Mouse (Mus musculus) spleen, postnatal 4 days (tissue): ENCODE measurements around the gene Adgrb2.

Source experiments
- DNase-seq, 2 experiments: peaks; one replicate each; pipeline ENCODE4 v3.0.0; 2022; ENCODE audit warnings: low spot score in 2 of 2

The Adgrb2 gene

GRCm38 (mm10) chr4:130031146-130031545 is 46.5 kb downstream of the Adgrb2 start:
- no peak for DNase-seq

DNA sequence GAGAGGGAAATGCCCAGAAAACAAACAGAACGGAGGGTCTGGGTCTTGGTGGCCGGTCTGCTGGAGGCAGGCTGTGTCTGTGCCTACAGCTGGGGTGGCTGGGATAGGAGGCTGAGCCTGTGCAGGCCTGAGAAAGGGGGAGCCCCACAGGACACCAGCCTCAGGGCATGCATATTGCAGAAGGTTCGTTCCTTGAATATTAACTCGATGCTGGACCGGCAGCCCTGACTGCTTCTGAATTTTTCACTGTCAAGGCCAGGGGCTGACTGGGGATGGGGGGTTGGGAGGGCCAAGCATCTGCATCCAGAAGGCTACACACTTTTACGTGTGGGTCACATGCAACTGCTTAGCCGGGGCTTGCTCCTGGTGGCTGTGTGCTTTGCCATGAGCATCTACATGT is 48.8 kb downstream of the Adgrb2 start:
- no peak for DNase-seq

GRCm38 (mm10) chr4:130036112-130036511 is 51.4 kb downstream of the Adgrb2 start:
- no peak for DNase-seq

DNA sequence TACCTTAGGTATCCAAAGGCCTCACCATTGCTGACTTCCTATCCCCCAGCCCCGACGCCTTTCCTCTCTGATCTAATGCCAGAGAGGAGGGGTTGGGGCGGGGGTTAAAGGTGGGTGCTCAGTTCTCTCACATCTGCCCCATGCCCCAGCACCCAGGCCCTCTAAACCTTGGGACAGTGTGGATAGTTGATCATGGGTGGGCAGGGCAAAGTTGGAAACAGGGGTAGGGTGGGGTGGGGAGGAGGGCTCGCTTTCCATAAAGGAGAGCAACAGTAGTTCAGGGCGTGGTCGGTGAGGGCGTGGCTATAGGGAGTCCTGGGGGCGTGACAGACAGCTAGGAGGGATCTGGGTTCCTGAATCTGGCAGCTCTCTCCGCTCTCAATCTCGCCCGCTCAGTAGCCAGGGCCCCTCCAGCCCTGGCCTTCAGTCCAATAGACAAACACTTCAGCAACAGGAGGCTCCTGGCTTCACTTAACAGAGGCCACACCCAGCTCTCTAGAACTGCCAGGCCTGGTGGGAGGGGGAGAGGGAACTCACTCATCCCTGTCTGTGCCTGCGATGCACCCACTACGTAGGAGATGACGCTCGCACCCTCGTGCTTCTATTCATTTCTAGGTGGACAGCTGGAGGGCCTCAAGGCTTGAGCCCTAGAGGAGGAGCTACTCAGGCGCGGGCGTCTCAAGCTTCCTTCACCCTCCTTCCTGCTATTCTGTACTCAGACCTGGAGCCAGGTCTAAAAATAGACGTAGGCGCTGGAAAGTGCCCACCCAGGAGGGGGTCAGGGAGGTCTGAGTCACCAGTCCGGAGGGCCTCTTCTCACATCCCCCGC is 52.1 kb downstream of the Adgrb2 start:
- DNase-seq: no peak

DNA sequence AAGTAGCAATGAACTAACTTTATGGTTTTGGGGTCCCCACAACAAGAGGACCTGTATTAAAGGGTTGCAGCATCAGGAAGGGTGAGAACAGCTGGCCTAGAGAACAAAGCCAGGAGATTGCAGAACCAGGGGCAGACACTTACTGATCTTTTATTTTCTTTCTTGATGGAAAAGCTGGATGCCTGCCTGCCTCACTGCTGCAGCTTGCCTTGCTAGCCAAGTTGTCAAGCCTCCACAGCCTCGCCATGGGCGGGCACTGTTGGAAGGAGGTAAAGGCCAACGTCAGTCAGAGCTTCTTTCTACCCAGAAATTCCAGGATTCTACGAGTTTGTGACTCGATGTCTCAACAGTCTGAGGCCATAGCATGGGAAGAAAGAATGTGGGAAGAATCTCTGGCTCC is 54.7 kb downstream of the Adgrb2 start:
- no peak for DNase-seq

DNA sequence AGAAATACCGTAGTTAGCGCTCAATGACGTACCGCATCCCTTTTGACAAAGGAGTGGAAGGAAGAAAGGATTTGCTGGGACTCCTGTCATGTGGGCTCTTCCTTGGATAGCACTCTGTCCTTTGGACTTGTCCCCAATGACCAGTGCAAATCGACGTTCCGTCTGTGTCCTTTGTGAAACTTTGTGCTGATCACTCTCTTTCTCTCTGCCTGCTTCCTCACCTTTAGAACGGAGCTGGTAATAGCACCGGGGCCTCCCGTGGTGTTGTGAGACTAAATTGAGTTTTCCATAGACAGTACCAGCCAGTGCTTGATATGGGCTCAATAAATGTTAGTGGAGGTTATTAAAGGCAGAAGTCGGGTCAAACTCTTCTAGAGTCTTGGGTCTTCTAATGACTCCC is 56.4 kb downstream of the Adgrb2 start:
- DNase-seq: no peak

DNA sequence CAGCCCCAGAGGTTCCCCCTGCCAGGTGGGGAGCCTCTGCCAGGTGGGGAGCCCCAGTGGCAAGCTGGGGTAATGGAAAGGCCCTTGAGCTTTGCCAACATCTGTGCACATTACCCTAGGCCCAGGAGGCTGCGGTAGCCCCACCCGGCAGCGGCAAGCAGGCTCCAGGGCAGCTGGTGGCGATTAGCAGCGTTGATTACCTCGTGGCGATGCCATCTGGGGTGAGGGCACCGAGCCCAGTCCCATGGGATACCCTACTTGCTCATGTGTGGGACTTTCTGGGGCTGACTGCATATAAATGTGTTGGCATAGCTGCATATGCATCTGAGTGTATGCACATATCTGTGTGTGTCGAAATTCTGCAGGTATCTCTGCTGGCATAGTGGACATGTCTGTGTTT is 59.5 kb downstream of the Adgrb2 start:
- no peak for DNase-seq

- DNase-seq: no peak
Observed at GRCm38 (mm10) chr4:130045609-130046008, 60.9 kb downstream of the Adgrb2 start.

DNA sequence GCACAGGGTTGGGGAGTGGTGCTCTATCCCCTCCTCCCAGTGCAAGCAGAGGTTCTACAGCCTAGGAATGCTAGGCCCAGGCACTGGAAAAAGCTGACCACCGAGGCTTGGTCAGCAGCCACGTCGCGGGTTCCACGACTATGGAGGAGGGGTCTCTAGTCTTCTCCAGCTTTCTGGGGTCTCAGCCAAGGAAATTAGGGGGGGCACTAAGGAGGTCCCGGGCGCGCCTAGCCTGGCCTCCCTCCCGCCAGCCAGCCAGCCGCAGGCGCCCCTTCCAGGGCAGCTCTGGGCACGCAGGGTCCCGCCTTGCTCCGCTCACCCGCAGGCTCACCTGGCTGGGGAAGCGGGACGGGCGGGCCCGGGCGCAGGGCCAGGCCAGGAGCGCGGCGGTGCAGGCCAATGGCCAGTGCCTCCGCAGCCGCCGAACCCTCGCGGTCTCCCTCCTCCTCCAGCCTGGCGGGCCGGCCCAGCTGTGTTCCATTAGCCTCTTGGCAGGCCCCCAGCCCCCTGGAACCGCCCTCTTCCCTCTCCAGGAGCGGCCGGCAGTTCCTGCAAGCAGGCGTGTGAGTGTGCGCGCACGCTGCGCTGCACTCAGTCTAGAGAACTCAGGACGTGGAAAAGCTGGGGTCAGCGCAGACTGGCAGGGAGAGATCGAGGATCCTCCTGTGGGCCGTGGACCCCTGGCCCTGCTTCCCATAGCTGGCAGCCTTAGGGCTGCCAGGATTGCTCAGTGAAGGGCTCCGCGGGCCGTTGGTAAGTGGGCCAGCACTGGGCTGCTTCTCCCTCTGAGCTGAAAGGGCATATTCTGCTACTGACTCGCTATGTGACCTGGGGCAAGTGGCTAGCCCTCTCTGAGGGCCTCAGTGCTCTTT is 62.9 kb downstream of the Adgrb2 start, which contains the start of gene Col16a1:
Gene Col16a1, plus strand, starts transcription at position 510 of the 872 bp plus-strand sequence.
- peak in 1 of 2 experiments; percentile 44 for DNase-seq

DNA sequence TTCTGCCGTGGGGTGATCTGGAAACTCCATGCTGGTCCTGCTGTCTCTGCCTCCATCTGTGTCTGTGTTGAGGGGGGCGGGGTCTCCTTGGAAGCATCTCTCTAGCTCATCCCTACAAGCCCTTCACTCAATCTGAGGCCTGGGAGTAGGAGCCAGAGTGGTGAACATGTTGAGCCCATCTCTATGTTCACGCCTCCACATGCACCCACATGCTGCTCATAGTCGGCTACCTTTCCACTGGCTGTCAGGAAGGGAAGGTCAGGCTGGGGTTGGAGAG is 63.5 kb downstream of the Adgrb2 start:
- DNase-seq: no peak

DNA sequence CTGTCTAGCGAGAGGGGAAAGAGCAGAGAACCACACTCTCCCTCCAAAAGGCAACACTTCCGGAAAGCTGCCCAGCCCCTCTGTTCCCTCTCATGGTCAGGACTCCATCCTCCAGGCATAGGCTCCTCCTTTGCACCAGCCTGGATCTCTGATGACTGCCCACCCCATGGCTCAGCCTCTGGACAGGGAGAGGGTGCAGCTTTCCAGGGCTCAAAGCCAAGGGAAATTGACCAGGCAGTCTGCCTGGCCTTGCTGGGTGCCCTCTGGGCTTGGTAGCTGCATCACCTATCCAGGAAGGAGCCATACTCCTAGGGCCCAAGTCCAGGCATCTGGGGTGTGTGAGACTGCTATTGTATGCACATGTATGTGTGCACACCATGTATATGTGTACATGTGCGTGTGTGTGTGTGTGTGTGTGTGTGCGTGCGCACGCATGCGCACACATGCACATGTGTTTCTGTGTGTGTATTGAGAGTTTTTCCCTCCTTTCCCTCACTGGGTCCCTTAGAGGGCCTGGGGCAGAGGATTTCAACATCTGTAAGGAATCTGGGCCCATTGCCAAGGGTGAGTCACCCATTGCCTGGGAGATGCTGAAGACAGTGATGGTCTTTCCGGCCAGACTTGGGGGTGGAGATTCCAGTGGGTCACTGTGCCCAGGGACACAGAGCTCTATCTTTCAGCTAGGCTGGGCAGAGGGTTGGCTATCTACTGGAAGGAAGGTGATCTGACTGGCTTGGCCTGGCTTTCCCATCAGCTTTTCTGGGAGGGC is 65.6 kb downstream of the Adgrb2 start:
- DNase-seq: no peak

- no peak for DNase-seq
Observed at GRCm38 (mm10) chr4:130052283-130052682, 67.6 kb downstream of the Adgrb2 start.

- no peak for DNase-seq
Observed at GRCm38 (mm10) chr4:130053111-130053510, 68.4 kb downstream of the Adgrb2 start.

DNA sequence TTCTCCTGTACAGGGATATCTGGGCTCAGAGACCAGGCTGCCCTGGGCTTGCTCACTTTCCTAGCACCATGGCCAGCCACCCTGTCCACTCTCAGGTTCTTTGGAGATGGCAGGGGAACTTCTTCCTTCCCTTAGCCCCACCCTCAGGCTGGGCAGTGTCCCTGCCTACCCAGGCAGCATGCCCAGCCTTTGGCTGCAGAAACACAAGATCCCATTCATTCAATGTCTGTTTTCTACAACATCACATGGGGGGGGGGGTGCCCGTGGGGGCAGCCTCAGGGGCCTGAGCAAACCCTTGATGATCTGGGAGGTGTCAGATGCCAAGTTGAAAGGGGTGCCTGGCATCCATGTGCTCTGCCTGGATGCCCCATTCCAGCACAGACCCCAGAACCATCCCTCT is 70.1 kb downstream of the Adgrb2 start:
- DNase-seq: no peak

DNA sequence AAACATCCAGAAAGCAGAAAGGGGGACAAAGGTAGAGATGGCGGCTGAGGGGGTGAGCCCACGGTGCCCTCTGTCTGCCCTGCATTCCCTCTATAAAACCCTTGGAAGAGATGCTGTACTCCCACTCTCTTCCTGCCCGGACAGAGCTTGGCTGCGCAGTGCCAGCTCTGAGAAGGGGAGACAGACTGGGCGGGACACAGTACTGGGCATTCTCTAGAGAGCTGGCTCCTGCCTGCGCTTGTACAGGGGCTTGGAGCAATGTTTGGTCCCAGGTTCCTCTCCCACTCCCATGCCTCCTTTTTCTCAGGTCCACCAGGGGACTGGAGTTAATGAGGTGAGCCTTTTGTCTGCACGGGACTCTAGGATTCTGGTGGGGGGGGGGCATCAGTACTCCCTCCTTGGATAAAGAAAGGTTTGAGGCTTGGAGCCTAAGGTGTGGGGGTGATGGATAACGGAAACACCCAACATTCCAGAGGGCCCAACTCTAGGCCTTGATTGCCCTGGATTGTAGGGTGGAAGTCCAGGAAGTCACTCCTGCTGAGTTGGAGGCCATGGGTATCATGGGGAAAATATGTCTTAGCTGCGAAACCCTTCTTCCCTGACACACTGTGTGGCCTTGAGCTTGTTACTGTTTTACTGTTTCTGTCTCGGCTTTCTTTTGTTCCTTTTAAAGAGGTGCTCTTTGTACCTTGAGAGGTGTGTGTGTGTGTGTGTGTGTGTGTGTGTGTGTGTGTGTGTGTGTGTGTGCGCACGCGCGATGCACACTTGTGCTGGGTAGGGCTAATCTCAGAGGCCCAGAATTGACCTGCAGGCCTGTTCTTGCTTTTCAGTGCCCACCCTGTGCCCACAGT is 70.7 kb downstream of the Adgrb2 start:
- no peak for DNase-seq

DNA sequence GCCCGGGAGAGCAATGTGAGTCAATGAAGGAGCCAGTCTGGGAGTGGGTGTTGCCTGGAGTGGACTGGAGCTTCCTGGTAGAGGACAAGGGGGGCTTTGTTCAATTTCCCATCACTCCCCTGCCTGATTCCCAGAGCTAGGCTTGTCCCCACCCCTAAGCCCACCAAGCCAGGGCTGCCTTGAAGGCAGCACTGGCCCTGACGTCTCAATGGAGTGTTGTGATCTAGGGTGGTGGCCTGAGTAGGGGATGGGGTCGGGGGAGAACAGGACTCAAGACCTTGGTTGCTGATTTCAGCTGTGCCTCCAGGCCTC is 71.3 kb downstream of the Adgrb2 start:
- DNase-seq: no peak

DNA sequence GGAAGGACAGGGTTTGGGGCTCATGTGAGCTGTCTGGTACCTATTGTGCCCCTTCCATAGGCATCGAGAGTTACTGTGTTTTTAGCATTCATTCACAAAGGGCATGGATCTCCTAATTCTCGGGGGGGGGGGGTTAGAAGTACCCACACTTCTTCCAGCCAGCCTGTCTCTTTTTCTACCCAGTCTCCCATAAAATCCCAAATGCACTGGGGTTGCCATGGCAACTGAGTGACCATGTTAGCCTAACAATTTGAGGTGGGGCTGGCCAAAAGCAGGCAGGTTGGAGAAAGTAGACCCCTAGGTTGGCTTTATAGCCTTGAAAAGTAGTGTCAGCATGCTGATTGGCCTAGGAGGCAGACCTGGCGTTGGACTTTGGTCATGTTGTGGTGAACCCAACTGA is 71.8 kb downstream of the Adgrb2 start:
- no peak for DNase-seq

DNA sequence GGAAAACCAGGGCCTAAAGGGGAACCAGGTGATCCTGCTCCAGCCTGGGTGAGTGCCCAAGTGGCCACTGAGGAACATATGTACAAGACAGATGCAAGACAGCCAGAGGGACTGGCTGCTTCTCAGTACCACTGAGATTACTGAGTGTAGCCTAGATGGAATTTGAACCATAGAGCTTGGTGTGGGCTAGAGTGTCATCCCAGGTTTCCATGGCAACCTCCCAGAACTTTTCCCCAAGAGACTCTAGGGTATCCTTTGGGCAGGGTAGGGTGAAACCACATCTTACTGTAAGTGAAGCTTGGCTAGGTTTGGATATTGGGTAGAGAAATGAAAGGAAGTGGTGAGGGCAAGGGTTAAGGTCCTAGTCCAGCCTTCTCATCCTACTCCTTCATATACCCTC is 76.3 kb downstream of the Adgrb2 start:
- DNase-seq: no peak

GRCm38 (mm10) chr4:130063191-130063590 is 78.5 kb downstream of the Adgrb2 start:
- no peak for DNase-seq

- peak; percentile 43 to 72 for DNase-seq
Observed at GRCm38 (mm10) chr4:130066816-130067215, 82.1 kb downstream of the Adgrb2 start.

- no peak for DNase-seq
Observed at GRCm38 (mm10) chr4:130070523-130070922, 85.9 kb downstream of the Adgrb2 start.

GRCm38 (mm10) chr4:130071758-130072157 is 87.1 kb downstream of the Adgrb2 start:
- no peak for DNase-seq
